Mouse (Mus musculus): ENCODE measurements around the gene Vmn1r1. TPM values are rescaled to one million over a fixed set of nuclear protein-coding genes. Genes with fewer than 3 reads are reported as not detected.

The Vmn1r1 gene
- polyA plus RNA-seq, 1 experiment from 2014 or later = not detected

- H3K4me3 ChIP-seq = no peak overlapping the region
- no peak for DNase-seq (ENCODE audit: low spot score)
- H3K27ac ChIP-seq = no peak overlapping the region
- WGBS = 91% methylated on average over 2 of the region's 2 CpGs
- no peaks in the 10 kb centered on the region for H3K27me3 ChIP-seq (ENCODE audit: insufficient read depth, poor library complexity, severe bottlenecking)
- no peaks in the 10 kb centered on the region for H3K9me3 ChIP-seq
- H3K36me3 ChIP-seq = no peaks in the 10 kb centered on the region
- H3K4me1 ChIP-seq = peaks cover 13% of the 10 kb centered on the region
Observed at GRCm38 (mm10) chr1:182149966-182150365, 14.3 kb downstream of the Vmn1r1 start.

- WGBS = 31% methylated on average over 7 of the region's 7 CpGs
- no peaks in the 10 kb centered on the region for H3K27me3 ChIP-seq (ENCODE audit: insufficient read depth, poor library complexity, severe bottlenecking)
- no peaks in the 10 kb centered on the region for H3K9me3 ChIP-seq
- no peak overlapping the region for H3K4me3 ChIP-seq
- peak overlapping the region; percentile 42; the same call in 1 of the 2 replicates for H3K27ac ChIP-seq
- peak; percentile 69 for DNase-seq (ENCODE audit: low spot score)
- no peaks in the 10 kb centered on the region for H3K36me3 ChIP-seq
- H3K4me1 ChIP-seq = peaks cover 13% of the 10 kb centered on the region
Observed at GRCm38 (mm10) chr1:182148864-182149514, 15.3 kb downstream of the Vmn1r1 start.

GRCm38 (mm10) chr1:182145546-182145945 lies 18.7 kb downstream of the Vmn1r1 start:
- Histone ChIP-seq H3K4me1 (peaks cover 9% of the 10 kb centered on the region), H3K9me3 (no peaks in the 10 kb centered on the region), H3K4me3 (no peak overlapping the region), H3K27me3 (ENCODE audit: insufficient read depth, poor library complexity, severe bottlenecking) (peaks cover 11% of the 10 kb centered on the region; the same call in 1 of the 2 replicates), H3K27ac (no peak overlapping the region), H3K36me3 (no peaks in the 10 kb centered on the region)
- DNase-seq (ENCODE audit: low spot score) = no peak
- WGBS = 53% methylated on average over 5 of the region's 5 CpGs

- Histone ChIP-seq H3K36me3 (no peaks in the 10 kb centered on the region), H3K4me3 (no peak overlapping the region), H3K9me3 (no peaks in the 10 kb centered on the region), H3K27me3 (ENCODE audit: insufficient read depth, poor library complexity, severe bottlenecking) (peaks cover 25% of the 10 kb centered on the region; the same call in 1 of the 2 replicates), H3K4me1 (peaks cover 8% of the 10 kb centered on the region), H3K27ac (no peak overlapping the region)
- 70% methylated on average over 8 of the region's 8 CpGs for WGBS
- no peak for DNase-seq (ENCODE audit: low spot score)
Observed at GRCm38 (mm10) chr1:182143288-182143687, 21.0 kb downstream of the Vmn1r1 start.

- WGBS = 88% methylated on average over 13 of the region's 13 CpGs
- H3K4me1 ChIP-seq = peaks cover 9% of the 10 kb centered on the region
- no peak for DNase-seq (ENCODE audit: low spot score)
- peaks cover 25% of the 10 kb centered on the region; the same call in 1 of the 2 replicates for H3K27me3 ChIP-seq (ENCODE audit: insufficient read depth, poor library complexity, severe bottlenecking)
- no peak overlapping the region for H3K4me3 ChIP-seq
- H3K27ac ChIP-seq = no peak overlapping the region
- no peaks in the 10 kb centered on the region for H3K9me3 ChIP-seq
- no peaks in the 10 kb centered on the region for H3K36me3 ChIP-seq
Observed at GRCm38 (mm10) chr1:182142725-182143124, 21.6 kb downstream of the Vmn1r1 start.

GRCm38 (mm10) chr1:182140370-182140769 lies 23.9 kb downstream of the Vmn1r1 start:
- 3% methylated on average over 6 of the region's 6 CpGs for WGBS
- H3K4me3 ChIP-seq = peak overlapping the region; percentile 19; the same call in 1 of the 2 replicates
- no peaks in the 10 kb centered on the region for H3K9me3 ChIP-seq
- peaks cover 25% of the 10 kb centered on the region; the same call in 1 of the 2 replicates for H3K27me3 ChIP-seq (ENCODE audit: insufficient read depth, poor library complexity, severe bottlenecking)
- H3K27ac ChIP-seq = no peak overlapping the region
- H3K36me3 ChIP-seq = no peaks in the 10 kb centered on the region
- H3K4me1 ChIP-seq = peaks cover 25% of the 10 kb centered on the region
- DNase-seq (ENCODE audit: low spot score) = no peak

GRCm38 (mm10) chr1:182139937-182140336 lies 24.3 kb downstream of the Vmn1r1 start:
- Histone ChIP-seq H3K4me1 (peaks cover 25% of the 10 kb centered on the region), H3K27ac (no peak overlapping the region), H3K36me3 (no peaks in the 10 kb centered on the region), H3K27me3 (ENCODE audit: insufficient read depth, poor library complexity, severe bottlenecking) (peaks cover 25% of the 10 kb centered on the region; the same call in 1 of the 2 replicates), H3K4me3 (peak overlapping the region; percentile 19; the same call in 1 of the 2 replicates), H3K9me3 (no peaks in the 10 kb centered on the region)
- DNase-seq (ENCODE audit: low spot score) = no peak
- 29% methylated on average over 9 of the region's 9 CpGs for WGBS

GRCm38 (mm10) chr1:182138172-182138571 lies 26.1 kb downstream of the Vmn1r1 start:
- no peaks in the 10 kb centered on the region for H3K36me3 ChIP-seq
- no peak overlapping the region for H3K27ac ChIP-seq
- peaks cover 25% of the 10 kb centered on the region for H3K4me1 ChIP-seq
- no peaks in the 10 kb centered on the region for H3K9me3 ChIP-seq
- WGBS = 76% methylated on average over 8 of the region's 8 CpGs
- peaks cover 25% of the 10 kb centered on the region; the same call in 1 of the 2 replicates for H3K27me3 ChIP-seq (ENCODE audit: insufficient read depth, poor library complexity, severe bottlenecking)
- no peak for DNase-seq (ENCODE audit: low spot score)
- H3K4me3 ChIP-seq = no peak overlapping the region

- Histone ChIP-seq H3K4me1 (peaks cover 25% of the 10 kb centered on the region), H3K36me3 (peaks cover 5% of the 10 kb centered on the region), H3K9me3 (no peaks in the 10 kb centered on the region), H3K4me3 (peak overlapping the region; percentile 39), H3K27me3 (ENCODE audit: insufficient read depth, poor library complexity, severe bottlenecking) (peaks cover 25% of the 10 kb centered on the region; the same call in 1 of the 2 replicates), H3K27ac (peak overlapping the region; percentile 10; the same call in 1 of the 2 replicates)
- DNase-seq (ENCODE audit: low spot score) = no peak
- 53% methylated on average over 28 of the region's 28 CpGs for WGBS
Observed at GRCm38 (mm10) chr1:182137204-182138125, 26.8 kb downstream of the Vmn1r1 start.

GRCm38 (mm10) chr1:182130830-182131229 lies 33.5 kb downstream of the Vmn1r1 start:
- DNase-seq (ENCODE audit: low spot score) = no peak

GRCm38 (mm10) chr1:182124924-182125368 lies 39.3 kb downstream of the Vmn1r1 start:
- H3K4me3 ChIP-seq = peak overlapping the region; percentile 72
- no peaks in the 10 kb centered on the region for H3K27me3 ChIP-seq (ENCODE audit: insufficient read depth, poor library complexity, severe bottlenecking)
- 0% methylated on average over 33 of the region's 33 CpGs for WGBS
- no peaks in the 10 kb centered on the region for H3K9me3 ChIP-seq
- peak; percentile 96 for DNase-seq (ENCODE audit: low spot score)
- peak overlapping the region; percentile 84 for H3K27ac ChIP-seq
- H3K36me3 ChIP-seq = peaks cover 26% of the 10 kb centered on the region
- peaks cover 16% of the 10 kb centered on the region for H3K4me1 ChIP-seq

More at GRCm38 (mm10) chr1:182130830-182131229, 33.5 kb downstream of the Vmn1r1 start:
- H3K27ac ChIP-seq = no peak overlapping the region
- no peak overlapping the region for H3K4me3 ChIP-seq
- no peaks in the 10 kb centered on the region for H3K9me3 ChIP-seq
- WGBS = 60% methylated on average over 2 of the region's 2 CpGs
- H3K36me3 ChIP-seq = peaks cover 48% of the 10 kb centered on the region
- H3K4me1 ChIP-seq = peaks cover 8% of the 10 kb centered on the region
- H3K27me3 ChIP-seq (ENCODE audit: insufficient read depth, poor library complexity, severe bottlenecking) = no peaks in the 10 kb centered on the region

- Histone ChIP-seq H3K4me3 (peak within 1 kb of the TSS; percentile 72), H3K4me1 (peaks cover 16% of the 10 kb centered on the region), H3K27me3 (ENCODE audit: insufficient read depth, poor library complexity, severe bottlenecking) (no peaks in the 10 kb centered on the region), H3K27ac (peak within 1 kb of the TSS; percentile 84), H3K36me3 (peaks cover 21% of the 10 kb centered on the region), H3K9me3 (no peaks in the 10 kb centered on the region)
- peak; percentile 97 for DNase-seq (ENCODE audit: low spot score)
- under 1% methylated on average over 36 of the region's 37 CpGs for WGBS
Observed at GRCm38 (mm10) chr1:182124506-182124905, 39.8 kb downstream of the Vmn1r1 start, which contains the start of gene Srp9. TSS of gene Srp9 (plus strand) at chr1:182124737.

All from heart, embryonic 10.5 days (tissue).